Mouse (Mus musculus) forebrain, embryonic 16.5 days (tissue): Measurements from ENCODE around the gene Gm9837. TPM values are rescaled to one million over a fixed set of nuclear protein-coding genes. Genes with fewer than 3 reads are reported as not detected.

Experiments
- ATAC-seq: fragments of 200-750 bp; cut with Nextera tagmentation; 2 replicates; pipeline ENCODE4 v1.8.0; 2017; ENCODE audit warnings: mild to moderate bottlenecking, moderate library complexity
- H3K27ac ChIP-seq: fragments of 300-500 bp; sonication (generic); 2 replicates; pipeline ENCODE4 v1.5.1; 2014; ENCODE audit warnings: low read length, control low read depth
- H3K27me3 ChIP-seq: fragments of 300-500 bp; sonication (generic); replicated peaks from 2 replicates; pipeline ENCODE4 v1.6.1; 2014; ENCODE audit warnings: low read length; ENCODE audit not compliant: control insufficient read depth, insufficient read depth
- H3K36me3 ChIP-seq: fragments of 300-500 bp; sonication (generic); 2 replicates; pipeline ENCODE4 v1.6.1; 2014; ENCODE audit not compliant: control insufficient read depth, insufficient read depth
- H3K4me1 ChIP-seq: fragments of 300-500 bp; sonication (generic); replicated peaks from 2 replicates; pipeline ENCODE4 v1.6.1; 2014; ENCODE audit warnings: low read length; ENCODE audit not compliant: control insufficient read depth, insufficient read depth
- H3K4me2 ChIP-seq: fragments of 300-500 bp; sonication (generic); 2 replicates; pipeline ENCODE4 v1.6.1; 2014; ENCODE audit warnings: mild to moderate bottlenecking, low read length, control low read depth
- H3K4me3 ChIP-seq: fragments of 300-500 bp; sonication (generic); replicated peaks from 2 replicates; pipeline ENCODE4 v1.5.1; 2014; ENCODE audit warnings: mild to moderate bottlenecking, low read length, control low read depth
- H3K9ac ChIP-seq: fragments of 300-500 bp; sonication (generic); replicated peaks from 2 replicates; pipeline ENCODE4 v1.6.1; 2014; ENCODE audit warnings: low read depth, low read length, control low read depth
- H3K9me3 ChIP-seq: fragments of 300-500 bp; sonication (generic); 2 replicates; pipeline ENCODE4 v1.6.1; 2016; ENCODE audit warnings: low read length; ENCODE audit not compliant: control insufficient read depth
- WGBS: fragments of 180-500 bp; shearing (Covaris S2); extraction: QIAGEN DNeasy Blood & Tissue Kit; methylation state at CpG from one replicate; pipeline ENCODE4 v1.1.7; 2014; 5-methylcytosine and 5-hydroxymethylcytosine counted together
- polyA plus RNA-seq: library from polyadenylated mRNA; unstranded; fragments of >200 nt; fragmentation: Nextera tagmentation; extraction: Ambion mirVana; gene quantifications from 2 replicates; pipeline ENCODE4 v1.2.1, GENCODE M21; 2015

Gm9837 gene
- polyA plus RNA-seq, 1 experiment from 2014 or later, result not detected

DNA sequence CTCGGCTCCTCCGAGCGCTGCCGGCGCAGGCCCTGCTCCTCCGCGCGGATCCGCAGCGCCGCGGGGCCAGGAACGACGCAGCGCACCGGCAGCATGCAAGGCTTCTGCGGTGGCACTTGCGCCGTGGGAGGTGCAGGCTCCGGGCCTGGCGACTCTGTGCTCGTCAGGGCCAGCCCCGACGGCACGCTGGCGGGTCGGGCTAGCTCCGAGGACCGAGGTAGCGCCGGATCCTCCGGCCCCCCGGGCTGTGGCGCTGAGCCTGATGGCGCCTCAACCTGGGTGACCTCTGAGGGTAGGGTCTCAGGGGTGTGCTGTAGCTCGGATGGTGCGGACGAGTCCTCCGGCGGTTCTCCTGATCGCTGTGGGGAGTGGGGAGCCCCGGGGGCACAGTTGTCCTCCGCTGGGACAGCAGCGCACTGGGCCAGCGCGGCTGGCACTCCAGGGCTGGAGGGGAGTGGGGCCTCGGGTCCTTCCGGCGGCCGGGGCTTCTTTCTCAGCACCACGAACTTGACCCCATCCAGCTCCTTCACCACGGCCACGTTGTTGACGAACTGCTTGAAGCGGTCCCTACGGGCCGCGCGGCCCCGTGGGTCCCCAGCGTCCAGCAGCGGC is 9.0 kb upstream of the Gm9837 start:
- no peak overlapping the region for H3K27ac ChIP-seq
- H3K36me3 ChIP-seq, result no peaks in the 10 kb centered on the region
- H3K9me3 ChIP-seq, result peaks cover 5% of the 10 kb centered on the region; the same call in 1 of the 2 replicates
- peak overlapping the region; percentile 69 for H3K4me2 ChIP-seq
- peak overlapping the region; percentile 52 for H3K9ac ChIP-seq
- under 1% methylated on average over 61 of the region's 62 CpGs for WGBS
- ATAC-seq, result peak; percentile 29; the same call in 1 of the 2 replicates
- H3K4me3 ChIP-seq, result peak overlapping the region; percentile 51
- H3K27me3 ChIP-seq, result peaks cover 33% of the 10 kb centered on the region
- peaks cover 35% of the 10 kb centered on the region for H3K4me1 ChIP-seq

GRCm38 (mm10) chr11:53478383-53479170 is 8.3 kb upstream of the Gm9837 start:
- H3K4me3 ChIP-seq, result peak overlapping the region; percentile 51
- peaks cover 5% of the 10 kb centered on the region; the same call in 1 of the 2 replicates for H3K9me3 ChIP-seq
- ATAC-seq, result 0 out of 2 replicates have a peak, but pooled peaks have one; percentile 1
- H3K9ac ChIP-seq, result peak overlapping the region; percentile 52
- H3K36me3 ChIP-seq, result no peaks in the 10 kb centered on the region
- peaks cover 39% of the 10 kb centered on the region for H3K4me1 ChIP-seq
- peaks cover 33% of the 10 kb centered on the region for H3K27me3 ChIP-seq
- H3K4me2 ChIP-seq, result peak overlapping the region; percentile 69
- WGBS, result 5% methylated on average over 79 of the region's 79 CpGs
- no peak overlapping the region for H3K27ac ChIP-seq

DNA sequence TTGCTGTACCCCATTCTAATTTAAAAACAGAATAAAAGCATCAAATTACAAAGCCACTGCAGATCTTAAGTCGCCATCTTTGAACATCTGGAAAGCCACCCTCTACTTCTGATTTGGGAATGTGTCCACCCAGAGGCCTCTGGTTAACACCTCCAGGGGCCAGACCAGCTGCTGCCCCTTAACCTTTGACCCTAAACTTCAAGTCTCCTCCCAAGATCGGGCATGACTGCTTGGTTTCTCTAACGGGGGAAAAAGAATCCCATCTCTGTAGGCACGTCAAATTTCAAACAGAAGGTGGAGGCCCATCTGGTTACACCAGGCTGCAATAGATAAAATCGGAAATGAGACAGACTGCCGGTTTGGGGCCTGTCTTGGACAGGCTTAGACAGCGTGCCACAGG is 7.6 kb upstream of the Gm9837 start:
- no peak overlapping the region for H3K27ac ChIP-seq
- peaks cover 33% of the 10 kb centered on the region for H3K27me3 ChIP-seq
- H3K4me2 ChIP-seq, result no peak overlapping the region; the same call in 1 of the 2 replicates
- H3K4me1 ChIP-seq, result peaks cover 39% of the 10 kb centered on the region
- WGBS, result 45% methylated on average over 7 of the region's 7 CpGs
- no peaks in the 10 kb centered on the region for H3K36me3 ChIP-seq
- no peak for ATAC-seq
- no peak overlapping the region for H3K9ac ChIP-seq
- H3K4me3 ChIP-seq, result no peak overlapping the region
- H3K9me3 ChIP-seq, result peaks cover 5% of the 10 kb centered on the region; the same call in 1 of the 2 replicates

- Histone ChIP-seq H3K9me3 (peaks cover 5% of the 10 kb centered on the region; the same call in 1 of the 2 replicates), H3K27ac (peak overlapping the region; percentile 77), H3K36me3 (no peaks in the 10 kb centered on the region), H3K4me1 (peaks cover 42% of the 10 kb centered on the region), H3K9ac (no peak overlapping the region; the same call in 1 of the 2 replicates), H3K4me2 (peak overlapping the region; percentile 46), H3K27me3 (peaks cover 28% of the 10 kb centered on the region), H3K4me3 (peak overlapping the region; percentile 10)
- WGBS, result 16% methylated on average over 8 of the region's 8 CpGs
- peak; percentile 41; the same call in 1 of the 2 replicates for ATAC-seq
Observed at GRCm38 (mm10) chr11:53475620-53476019, 5.3 kb upstream of the Gm9837 start.

GRCm38 (mm10) chr11:53472709-53473108 is 2.4 kb upstream of the Gm9837 start:
- 69% methylated on average over 3 of the region's 3 CpGs for WGBS
- Histone ChIP-seq H3K4me1 (peaks cover 37% of the 10 kb centered on the region), H3K27ac (no peak overlapping the region), H3K4me2 (no peak overlapping the region), H3K36me3 (no peaks in the 10 kb centered on the region), H3K9ac (no peak overlapping the region), H3K4me3 (no peak overlapping the region), H3K27me3 (peaks cover under 1% of the 10 kb centered on the region; the same call in 1 of the 2 replicates), H3K9me3 (no peaks in the 10 kb centered on the region)
- ATAC-seq, result no peak

DNA sequence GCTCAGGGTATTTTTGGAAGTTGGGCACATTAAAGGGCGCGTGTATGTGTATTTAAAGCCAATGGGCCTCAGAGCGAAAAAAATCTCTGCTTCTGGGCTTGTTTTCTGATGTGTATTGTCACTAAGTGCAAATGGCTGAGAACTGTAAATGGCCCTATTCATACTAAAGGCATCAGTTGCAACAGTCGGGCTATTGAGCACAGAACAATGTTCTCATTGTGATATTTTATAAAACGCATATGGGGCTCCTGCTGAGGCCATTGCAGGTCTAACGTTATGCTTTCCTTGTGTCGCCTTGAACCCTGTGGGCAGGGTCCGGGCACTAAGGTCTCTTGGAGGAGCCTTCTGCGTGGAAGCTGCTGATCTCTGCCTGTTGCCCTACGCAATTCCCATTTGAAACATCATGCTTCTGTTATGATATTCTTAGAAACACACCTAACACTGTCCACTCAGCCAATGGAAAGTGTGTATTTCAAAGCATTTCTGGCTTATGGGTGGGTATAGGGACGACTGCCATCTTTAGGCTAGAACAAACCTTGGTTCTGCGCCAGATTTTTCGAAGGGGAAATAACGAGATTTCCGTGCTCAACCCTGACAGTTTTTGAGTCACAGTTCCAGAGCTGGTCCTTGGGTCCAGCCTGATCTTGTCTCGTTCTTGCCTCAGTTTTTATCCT is 848 bp downstream of the Gm9837 start:
- H3K27me3 ChIP-seq, result peaks cover 19% of the 10 kb centered on the region
- H3K9me3 ChIP-seq, result no peaks in the 10 kb centered on the region
- WGBS, result 17% methylated on average over 16 of the region's 16 CpGs
- H3K4me3 ChIP-seq, result no peak overlapping the region
- H3K4me2 ChIP-seq, result peak overlapping the region; percentile 52
- no peak overlapping the region for H3K9ac ChIP-seq
- H3K4me1 ChIP-seq, result peaks cover 32% of the 10 kb centered on the region
- no peak overlapping the region for H3K27ac ChIP-seq
- H3K36me3 ChIP-seq, result no peaks in the 10 kb centered on the region
- ATAC-seq, result no peak; the same call in 1 of the 2 replicates

DNA sequence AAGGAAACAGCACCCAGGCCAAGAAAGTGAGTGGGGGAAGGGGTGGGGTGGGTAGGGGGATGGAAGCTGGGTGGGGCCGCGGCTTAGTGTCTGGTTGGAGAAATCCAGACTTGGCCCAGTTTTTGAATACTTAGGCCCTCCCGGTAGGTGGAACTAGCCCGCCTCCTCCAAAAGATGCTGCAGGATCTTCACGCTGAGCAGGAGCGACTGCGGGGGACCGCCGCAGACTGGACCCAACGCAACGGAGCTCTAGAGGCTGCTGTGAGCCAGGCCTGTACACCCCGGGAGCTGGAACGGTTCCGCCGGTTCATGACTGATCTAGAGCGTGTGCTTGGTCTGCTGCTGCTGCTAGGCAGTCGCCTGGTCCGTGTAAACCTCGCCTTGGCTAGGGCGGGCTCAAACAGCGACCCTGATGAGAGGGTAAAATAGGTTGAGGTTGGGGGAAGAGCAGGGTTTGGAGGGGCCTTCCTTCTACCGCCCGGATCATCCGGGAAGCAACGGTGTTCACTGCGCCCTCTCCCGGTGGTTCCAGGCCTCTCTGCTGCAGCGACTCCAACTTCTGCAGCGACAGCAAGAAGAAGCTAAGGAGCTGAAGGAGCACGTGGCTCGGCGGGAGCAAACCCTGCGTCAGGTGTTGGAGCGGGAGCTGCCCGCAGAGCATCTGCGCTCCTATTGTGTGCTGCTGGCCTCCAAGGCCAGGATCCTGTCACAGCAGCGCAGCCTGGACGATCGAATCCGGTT is 3.9 kb downstream of the Gm9837 start:
- Histone ChIP-seq H3K9ac (peak overlapping the region; percentile 60), H3K4me1 (peaks cover 37% of the 10 kb centered on the region), H3K27ac (no peak overlapping the region), H3K9me3 (no peaks in the 10 kb centered on the region), H3K36me3 (no peaks in the 10 kb centered on the region), H3K27me3 (peaks cover 48% of the 10 kb centered on the region), H3K4me2 (peak overlapping the region; percentile 62), H3K4me3 (peak overlapping the region; percentile 42)
- ATAC-seq, result peak; percentile 61
- 8% methylated on average over 40 of the region's 40 CpGs for WGBS

GRCm38 (mm10) chr11:53463551-53464424 is 6.5 kb downstream of the Gm9837 start:
- H3K9ac ChIP-seq, result peak overlapping the region; percentile 46
- WGBS, result 5% methylated on average over 53 of the region's 55 CpGs
- ATAC-seq, result no peak

More at GRCm38 (mm10) chr11:53463551-53464424, 6.5 kb downstream of the Gm9837 start:
- Histone ChIP-seq H3K36me3 (no peaks in the 10 kb centered on the region), H3K4me3 (peak overlapping the region; percentile 45), H3K27me3 (peaks cover 50% of the 10 kb centered on the region), H3K4me2 (peak overlapping the region; percentile 75), H3K9me3 (no peaks in the 10 kb centered on the region), H3K4me1 (peaks cover 20% of the 10 kb centered on the region), H3K27ac (no peak overlapping the region)
